Comparison of ENCODE assay signal across 15 mouse cellular contexts in the genomic region with DNA sequence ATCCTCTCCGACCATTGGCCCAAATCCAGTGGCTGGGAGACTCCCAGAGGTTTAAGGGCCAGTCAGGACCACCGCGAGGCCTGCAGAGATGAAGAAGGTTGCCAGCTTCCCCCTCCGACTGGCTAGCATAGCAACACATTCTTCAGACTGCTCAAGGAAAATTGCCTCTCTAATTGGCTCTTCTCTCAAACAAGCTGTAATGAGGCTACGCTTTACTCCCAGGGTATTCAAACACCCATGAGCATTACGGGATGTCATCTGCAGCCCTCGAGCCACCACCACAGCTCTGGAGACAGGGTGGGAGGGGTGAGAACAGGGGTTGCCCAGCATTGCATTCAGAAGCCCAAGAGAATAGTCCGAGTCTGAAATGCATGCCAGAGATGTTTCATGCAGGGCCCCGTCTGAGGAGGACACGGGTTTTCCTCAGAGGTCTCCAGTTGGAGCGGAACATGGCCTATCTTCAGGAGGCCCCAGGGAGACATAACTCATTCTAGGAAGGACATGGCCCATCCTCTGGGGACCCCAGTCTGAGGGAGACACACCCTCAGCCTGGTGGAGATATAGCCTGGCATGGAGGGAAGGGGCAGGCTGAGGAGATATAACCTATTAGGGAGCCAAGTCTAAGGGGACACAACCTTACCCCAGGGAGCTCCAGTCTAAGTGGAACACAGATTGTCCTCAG.
DNase-seq lines count a peak whose midpoint lies in the region; ATAC-seq and TF ChIP-seq lines count a peak whose summit lies in the region.
"Had no signal": no experiment of that assay in that cellular context is flagged by ENCODE, and none has a peak within 500 bp of the region (broad histone marks: within the 10 kb centered on the region; RNA-seq: fewer than 3 reads in every experiment).

No protein-coding gene starts in this region.

- WGBS in lung, postnatal 0 days, result 56% methylated on average over 11 of the region's 11 CpGs
- 33% methylated on average over 11 of the region's 11 CpGs for WGBS in embryonic facial prominence, embryonic 14.5 days
- 22% methylated on average over 11 of the region's 11 CpGs for WGBS in forebrain, postnatal 0 days

- no peak overlapping the region for H3K4me2 ChIP-seq in lung, postnatal 0 days (replicated peaks; ENCODE audit: low read depth, low read length)
- H3K4me2 ChIP-seq in embryonic facial prominence, embryonic 14.5 days (ENCODE audit: low read depth, low read length), result no peak overlapping the region
- no peak overlapping the region for H3K4me2 ChIP-seq in forebrain, postnatal 0 days (ENCODE audit: low read depth)
- peak overlapping the region; percentile 54 for H3K4me2 ChIP-seq in myocyte (ENCODE audit: low read depth)

- no peak for DNase-seq in lung, postnatal 0 days (ENCODE audit: low spot score)
- no peak for DNase-seq in lung, postnatal 36 days
- DNase-seq in embryonic facial prominence, embryonic 14.5 days (ENCODE audit: low spot score), result peak; percentile 43
- peak; percentile 43 for DNase-seq in forebrain, postnatal 0 days
- DNase-seq in left cerebral cortex, adult 8-10 months (ENCODE audit: low spot score in 2 of 2), result no peak
- no peak for DNase-seq in cerebellum, postnatal 14 days
- DNase-seq in spleen, adult 18-20 months, result no peak
- DNase-seq: adrenal gland, postnatal 14 days; gastrocnemius, postnatal 10 days; heart, postnatal 36 days; kidney, adult 2 months; thymus, postnatal 14 days had no signal

- no peak overlapping the region for H3K4me3 ChIP-seq in lung, postnatal 0 days (ENCODE audit: low read depth, low read length)
- no peak overlapping the region for H3K4me3 ChIP-seq in embryonic facial prominence, embryonic 14.5 days (ENCODE audit: low read depth, low read length)
- H3K4me3 ChIP-seq in forebrain, postnatal 0 days (ENCODE audit: low read depth, low read length), result no peak overlapping the region
- H3K4me3 ChIP-seq in myocyte, result no peak overlapping the region
- H3K4me3 ChIP-seq: heart, embryonic 10.5 days had no signal

- TF ChIP-seq EP300 in lung, postnatal 0 days (IDR thresholded peaks at IDR 0.05), result no peak

- 0 out of 2 replicates have a peak, but pooled peaks have one; percentile 6 for ATAC-seq in lung, postnatal 0 days
- no peak; the same call in 1 of the 2 replicates for ATAC-seq in embryonic facial prominence, embryonic 14.5 days (ENCODE audit: low read depth)
- peak; percentile 78 for ATAC-seq in forebrain, postnatal 0 days

- H3K9me3 ChIP-seq in lung, postnatal 0 days (ENCODE audit: low read length), result no peaks in the 10 kb centered on the region
- H3K9me3 ChIP-seq in embryonic facial prominence, embryonic 14.5 days (ENCODE audit: control insufficient read depth, low read length), result no peaks in the 10 kb centered on the region
- no peaks in the 10 kb centered on the region for H3K9me3 ChIP-seq in forebrain, postnatal 0 days (ENCODE audit: low read length)
- H3K9me3 ChIP-seq: heart, embryonic 10.5 days had no signal

- no peak for TF ChIP-seq POLR2A in myocyte (IDR thresholded peaks at IDR 0.05; ENCODE audit: insufficient read length, low read depth)

- H3K36me3 ChIP-seq in lung, postnatal 0 days (ENCODE audit: insufficient read depth, low read length), result no peaks in the 10 kb centered on the region
- H3K36me3 ChIP-seq in embryonic facial prominence, embryonic 14.5 days (ENCODE audit: control insufficient read depth, insufficient read depth, low read length), result no peaks in the 10 kb centered on the region
- no peaks in the 10 kb centered on the region for H3K36me3 ChIP-seq in forebrain, postnatal 0 days (ENCODE audit: insufficient read depth)
- H3K36me3 ChIP-seq in myocyte (ENCODE audit: control insufficient read depth, insufficient read depth), result no peaks in the 10 kb centered on the region
- H3K36me3 ChIP-seq: heart, embryonic 10.5 days had no signal

- H3K9ac ChIP-seq in lung, postnatal 0 days (replicated peaks; ENCODE audit: low read depth), result no peak overlapping the region
- no peak overlapping the region for H3K9ac ChIP-seq in embryonic facial prominence, embryonic 14.5 days (ENCODE audit: low read depth, low read length)
- H3K9ac ChIP-seq in forebrain, postnatal 0 days, result no peak overlapping the region
- H3K9ac ChIP-seq: liver, embryonic 14.5 days had no signal

- no peak for TF ChIP-seq CTCF in lung, postnatal 0 days (IDR thresholded peaks at IDR 0.05)
- no peak for TF ChIP-seq CTCF in forebrain, postnatal 0 days (IDR thresholded peaks at IDR 0.05; ENCODE audit: low read depth)

- no peaks in the 10 kb centered on the region for H3K4me1 ChIP-seq in lung, postnatal 0 days (ENCODE audit: insufficient read depth, low read depth, low read length)
- 0 out of 2 replicates have a peak, but pooled peaks cover 5% of the 10 kb centered on the region for H3K4me1 ChIP-seq in embryonic facial prominence, embryonic 14.5 days (ENCODE audit: control insufficient read depth, insufficient read depth, low read length)
- no peaks in the 10 kb centered on the region for H3K4me1 ChIP-seq in forebrain, postnatal 0 days (ENCODE audit: insufficient read depth)

- no peaks in the 10 kb centered on the region for H3K27me3 ChIP-seq in lung, postnatal 0 days (replicated peaks; ENCODE audit: insufficient read depth, low read length)
- H3K27me3 ChIP-seq in embryonic facial prominence, embryonic 14.5 days (replicated peaks; ENCODE audit: control insufficient read depth, insufficient read depth, low read length), result no peaks in the 10 kb centered on the region; the same call in 1 of the 2 replicates
- H3K27me3 ChIP-seq in forebrain, postnatal 0 days (ENCODE audit: insufficient read depth, low read length), result no peaks in the 10 kb centered on the region
- H3K27me3 ChIP-seq in myocyte (ENCODE audit: control insufficient read depth, insufficient read depth, insufficient read length), result no peaks in the 10 kb centered on the region

- no peaks in the 10 kb centered on the region for H3K79me2 ChIP-seq in myocyte (ENCODE audit: control insufficient read depth, insufficient read depth)

- no peak overlapping the region for H3ac ChIP-seq in myocyte (ENCODE audit: control insufficient read depth, insufficient read length)

- no peak overlapping the region for H3K27ac ChIP-seq in lung, postnatal 0 days (ENCODE audit: low read length)
- H3K27ac ChIP-seq in embryonic facial prominence, embryonic 14.5 days (replicated peaks; ENCODE audit: low read depth, low read length), result no peak overlapping the region
- no peak overlapping the region for H3K27ac ChIP-seq in forebrain, postnatal 0 days (ENCODE audit: low read depth, low read length)
- H3K27ac ChIP-seq: heart, embryonic 10.5 days; liver, embryonic 14.5 days had no signal

TF ChIP-seq in myocyte, 11 proteins besides CTCF, POLR2A, EP300 and RAD21:
- no peak for TF ChIP-seq E2F4 (IDR thresholded peaks at IDR 0.05; ENCODE audit: insufficient read depth)
- no peak for TF ChIP-seq SRF (IDR thresholded peaks at IDR 0.05; ENCODE audit: control insufficient read depth, insufficient read length, low read depth)
- no peak for TF ChIP-seq TCF3 (IDR thresholded peaks at IDR 0.05; ENCODE audit: insufficient read length, low read depth)
TF ChIP-seq in myocyte: peak in this region for 0.

Comparison
In these comparisons a context has a peak if more than half of its experiments do, and no peak if none do; other contexts are left out.
1. DNase-seq: peak in embryonic facial prominence, embryonic 14.5 days (single experiment) and forebrain, postnatal 0 days (single experiment); none in lung, postnatal 0 days (single experiment), lung, postnatal 36 days (single experiment), left cerebral cortex, adult 8-10 months (0 of 2), cerebellum, postnatal 14 days (0 of 2) and spleen, adult 18-20 months (0 of 2).